Mouse (Mus musculus): Measurements from ENCODE around the gene Cers2. TPM values are rescaled to one million over a fixed set of nuclear protein-coding genes. Genes with fewer than 3 reads are reported as not detected.

Cers2 gene
- polyA plus RNA-seq, 1 experiment from 2014 or later: 89.6 TPM

GRCm38 (mm10) chr3:95285390-95285789 lies 29.2 kb upstream of the Cers2 start:
- Histone ChIP-seq H3K27me3 (ENCODE audit: control insufficient read depth, insufficient read depth, low read depth, low read length) (no peaks in the 10 kb centered on the region), H3K4me1 (ENCODE audit: control insufficient read depth, insufficient read depth, low read length) (peaks cover 22% of the 10 kb centered on the region), H3K4me3 (ENCODE audit: low read depth, low read length) (no peak overlapping the region), H3K36me3 (ENCODE audit: control insufficient read depth, insufficient read depth, low read length) (peaks cover 2% of the 10 kb centered on the region), H3K27ac (ENCODE audit: low read length) (no peak overlapping the region), H3K9me3 (replicated peaks; ENCODE audit: control insufficient read depth, low read length, poor library complexity, severe bottlenecking) (no peaks in the 10 kb centered on the region), H3K9ac (ENCODE audit: low read depth, low read length) (no peak overlapping the region), H3K4me2 (ENCODE audit: low read length) (no peak overlapping the region)
- 92% methylated on average over 5 of the region's 5 CpGs for WGBS
- ATAC-seq: no peak

GRCm38 (mm10) chr3:95286011-95286410 lies 28.6 kb upstream of the Cers2 start:
- Histone ChIP-seq H3K27ac (ENCODE audit: low read length) (no peak overlapping the region), H3K36me3 (ENCODE audit: control insufficient read depth, insufficient read depth, low read length) (peaks cover 2% of the 10 kb centered on the region), H3K4me3 (ENCODE audit: low read depth, low read length) (no peak overlapping the region), H3K4me2 (ENCODE audit: low read length) (no peak overlapping the region), H3K4me1 (ENCODE audit: control insufficient read depth, insufficient read depth, low read length) (peaks cover 17% of the 10 kb centered on the region), H3K27me3 (ENCODE audit: control insufficient read depth, insufficient read depth, low read depth, low read length) (no peaks in the 10 kb centered on the region), H3K9me3 (replicated peaks; ENCODE audit: control insufficient read depth, low read length, poor library complexity, severe bottlenecking) (no peaks in the 10 kb centered on the region), H3K9ac (ENCODE audit: low read depth, low read length) (no peak overlapping the region)
- WGBS: 70% methylated on average over 5 of the region's 5 CpGs
- ATAC-seq: no peak

GRCm38 (mm10) chr3:95286510-95286909 lies 28.1 kb upstream of the Cers2 start:
- H3K4me3 ChIP-seq (ENCODE audit: low read depth, low read length): no peak overlapping the region
- H3K27ac ChIP-seq (ENCODE audit: low read length): no peak overlapping the region
- no peaks in the 10 kb centered on the region for H3K9me3 ChIP-seq (replicated peaks; ENCODE audit: control insufficient read depth, low read length, poor library complexity, severe bottlenecking)
- no peaks in the 10 kb centered on the region for H3K27me3 ChIP-seq (ENCODE audit: control insufficient read depth, insufficient read depth, low read depth, low read length)
- H3K36me3 ChIP-seq (ENCODE audit: control insufficient read depth, insufficient read depth, low read length): peaks cover 2% of the 10 kb centered on the region
- WGBS: 95% methylated on average over 7 of the region's 7 CpGs
- no peak overlapping the region for H3K9ac ChIP-seq (ENCODE audit: low read depth, low read length)
- peaks cover 17% of the 10 kb centered on the region for H3K4me1 ChIP-seq (ENCODE audit: control insufficient read depth, insufficient read depth, low read length)
- no peak overlapping the region for H3K4me2 ChIP-seq (ENCODE audit: low read length)
- no peak for ATAC-seq

- 91% methylated on average over 3 of the region's 3 CpGs for WGBS
- no peak overlapping the region for H3K4me3 ChIP-seq (ENCODE audit: low read depth, low read length)
- no peak overlapping the region for H3K27ac ChIP-seq (ENCODE audit: low read length)
- no peak overlapping the region for H3K4me2 ChIP-seq (ENCODE audit: low read length)
- no peak for ATAC-seq
- no peaks in the 10 kb centered on the region for H3K9me3 ChIP-seq (replicated peaks; ENCODE audit: control insufficient read depth, low read length, poor library complexity, severe bottlenecking)
- peaks cover 8% of the 10 kb centered on the region for H3K36me3 ChIP-seq (ENCODE audit: control insufficient read depth, insufficient read depth, low read length)
- H3K9ac ChIP-seq (ENCODE audit: low read depth, low read length): no peak overlapping the region
- no peaks in the 10 kb centered on the region for H3K27me3 ChIP-seq (ENCODE audit: control insufficient read depth, insufficient read depth, low read depth, low read length)
- peaks cover 15% of the 10 kb centered on the region for H3K4me1 ChIP-seq (ENCODE audit: control insufficient read depth, insufficient read depth, low read length)
Measured at GRCm38 (mm10) chr3:95287541-95287940, 27.1 kb upstream of the Cers2 start.

GRCm38 (mm10) chr3:95289419-95289818 lies 25.2 kb upstream of the Cers2 start:
- H3K36me3 ChIP-seq (ENCODE audit: control insufficient read depth, insufficient read depth, low read length): peaks cover 13% of the 10 kb centered on the region
- ATAC-seq: no peak
- no peak overlapping the region for H3K4me2 ChIP-seq (ENCODE audit: low read length)
- H3K27ac ChIP-seq (ENCODE audit: low read length): no peak overlapping the region
- no peak overlapping the region for H3K4me3 ChIP-seq (ENCODE audit: low read depth, low read length)
- H3K9me3 ChIP-seq (replicated peaks; ENCODE audit: control insufficient read depth, low read length, poor library complexity, severe bottlenecking): no peaks in the 10 kb centered on the region
- 92% methylated on average over 4 of the region's 4 CpGs for WGBS
- H3K9ac ChIP-seq (ENCODE audit: low read depth, low read length): no peak overlapping the region
- peaks cover 6% of the 10 kb centered on the region for H3K4me1 ChIP-seq (ENCODE audit: control insufficient read depth, insufficient read depth, low read length)
- no peaks in the 10 kb centered on the region for H3K27me3 ChIP-seq (ENCODE audit: control insufficient read depth, insufficient read depth, low read depth, low read length)

GRCm38 (mm10) chr3:95290156-95290555 lies 24.4 kb upstream of the Cers2 start:
- no peaks in the 10 kb centered on the region for H3K9me3 ChIP-seq (replicated peaks; ENCODE audit: control insufficient read depth, low read length, poor library complexity, severe bottlenecking)
- H3K4me1 ChIP-seq (ENCODE audit: control insufficient read depth, insufficient read depth, low read length): no peaks in the 10 kb centered on the region; the same call in 1 of the 2 replicates
- H3K27ac ChIP-seq (ENCODE audit: low read length): no peak overlapping the region
- no peak for ATAC-seq
- H3K4me2 ChIP-seq (ENCODE audit: low read length): no peak overlapping the region
- no peaks in the 10 kb centered on the region for H3K27me3 ChIP-seq (ENCODE audit: control insufficient read depth, insufficient read depth, low read depth, low read length)
- no peak overlapping the region for H3K4me3 ChIP-seq (ENCODE audit: low read depth, low read length)
- H3K9ac ChIP-seq (ENCODE audit: low read depth, low read length): no peak overlapping the region
- WGBS: 88% methylated on average over 6 of the region's 6 CpGs
- H3K36me3 ChIP-seq (ENCODE audit: control insufficient read depth, insufficient read depth, low read length): peaks cover 13% of the 10 kb centered on the region

GRCm38 (mm10) chr3:95291041-95291440 lies 23.6 kb upstream of the Cers2 start:
- no peak for ATAC-seq
- Histone ChIP-seq H3K4me1 (ENCODE audit: control insufficient read depth, insufficient read depth, low read length) (no peaks in the 10 kb centered on the region), H3K4me3 (ENCODE audit: low read depth, low read length) (no peak overlapping the region), H3K27me3 (ENCODE audit: control insufficient read depth, insufficient read depth, low read depth, low read length) (no peaks in the 10 kb centered on the region), H3K9me3 (replicated peaks; ENCODE audit: control insufficient read depth, low read length, poor library complexity, severe bottlenecking) (no peaks in the 10 kb centered on the region), H3K27ac (ENCODE audit: low read length) (no peak overlapping the region), H3K9ac (ENCODE audit: low read depth, low read length) (no peak overlapping the region), H3K4me2 (ENCODE audit: low read length) (no peak overlapping the region), H3K36me3 (ENCODE audit: control insufficient read depth, insufficient read depth, low read length) (peaks cover 13% of the 10 kb centered on the region)
- 90% methylated on average over 4 of the region's 4 CpGs for WGBS

- Histone ChIP-seq H3K9ac (ENCODE audit: low read depth, low read length) (no peak overlapping the region), H3K4me2 (ENCODE audit: low read length) (no peak overlapping the region), H3K36me3 (ENCODE audit: control insufficient read depth, insufficient read depth, low read length) (peaks cover 13% of the 10 kb centered on the region), H3K27ac (ENCODE audit: low read length) (no peak overlapping the region), H3K9me3 (replicated peaks; ENCODE audit: control insufficient read depth, low read length, poor library complexity, severe bottlenecking) (no peaks in the 10 kb centered on the region), H3K27me3 (ENCODE audit: control insufficient read depth, insufficient read depth, low read depth, low read length) (no peaks in the 10 kb centered on the region), H3K4me1 (ENCODE audit: control insufficient read depth, insufficient read depth, low read length) (no peaks in the 10 kb centered on the region), H3K4me3 (ENCODE audit: low read depth, low read length) (no peak overlapping the region)
- WGBS: 77% methylated on average over 2 of the region's 2 CpGs
- no peak for ATAC-seq
Measured at GRCm38 (mm10) chr3:95292899-95293298, 21.7 kb upstream of the Cers2 start.

GRCm38 (mm10) chr3:95293537-95293936 lies 21.1 kb upstream of the Cers2 start:
- WGBS: 88% methylated on average over 11 of the region's 11 CpGs
- no peak overlapping the region for H3K4me2 ChIP-seq (ENCODE audit: low read length)
- peaks cover 11% of the 10 kb centered on the region for H3K36me3 ChIP-seq (ENCODE audit: control insufficient read depth, insufficient read depth, low read length)
- H3K4me3 ChIP-seq (ENCODE audit: low read depth, low read length): no peak overlapping the region
- H3K9me3 ChIP-seq (replicated peaks; ENCODE audit: control insufficient read depth, low read length, poor library complexity, severe bottlenecking): no peaks in the 10 kb centered on the region
- no peak overlapping the region for H3K9ac ChIP-seq (ENCODE audit: low read depth, low read length)
- no peak overlapping the region for H3K27ac ChIP-seq (ENCODE audit: low read length)
- H3K4me1 ChIP-seq (ENCODE audit: control insufficient read depth, insufficient read depth, low read length): no peaks in the 10 kb centered on the region
- H3K27me3 ChIP-seq (ENCODE audit: control insufficient read depth, insufficient read depth, low read depth, low read length): no peaks in the 10 kb centered on the region
- ATAC-seq: no peak
